Mouse (Mus musculus) midbrain, embryonic 16.5 days (tissue): Measurements from ENCODE around the gene Psma7. TPM values are rescaled to one million over a fixed set of nuclear protein-coding genes. Genes with fewer than 3 reads are reported as not detected.

Experiments used
- ATAC-seq: fragments of 200-750 bp; cut with Nextera tagmentation; 2 replicates; pipeline ENCODE4 v1.8.0; 2017; ENCODE audit warnings: moderate TSS enrichment
- H3K27ac ChIP-seq: fragments of 300-500 bp; sonication (generic); 2 replicates; pipeline ENCODE4 v1.5.1; 2014; ENCODE audit warnings: mild to moderate bottlenecking, low read length, mixed read lengths
- H3K27me3 ChIP-seq: fragments of 300-500 bp; sonication (generic); 2 replicates; pipeline ENCODE4 v1.6.1; 2014; ENCODE audit warnings: low read depth, low read length, mixed read lengths; ENCODE audit not compliant: control insufficient read depth, insufficient read depth
- H3K36me3 ChIP-seq: fragments of 300-500 bp; sonication (generic); 2 replicates; pipeline ENCODE4 v1.6.1; 2014; ENCODE audit warnings: mild to moderate bottlenecking, low read length, moderate library complexity, mixed read lengths; ENCODE audit not compliant: control insufficient read depth, insufficient read depth
- H3K4me1 ChIP-seq: fragments of 300-500 bp; sonication (generic); 2 replicates; pipeline ENCODE4 v1.6.1; 2014; ENCODE audit warnings: mild to moderate bottlenecking, low read length, mixed read lengths; ENCODE audit not compliant: control insufficient read depth, insufficient read depth
- H3K4me2 ChIP-seq: fragments of 300-500 bp; sonication (generic); 2 replicates; pipeline ENCODE4 v1.6.1; 2014; ENCODE audit warnings: mild to moderate bottlenecking, low read length, mixed read lengths
- H3K4me3 ChIP-seq: fragments of 300-500 bp; sonication (generic); 2 replicates; pipeline ENCODE4 v1.5.1; 2014; ENCODE audit warnings: low read depth, mild to moderate bottlenecking, low read length, moderate library complexity, mixed read lengths
- H3K9ac ChIP-seq: fragments of 300-500 bp; sonication (generic); 2 replicates; pipeline ENCODE4 v1.6.1; 2014; ENCODE audit warnings: low read depth, low read length, mixed read lengths
- H3K9me3 ChIP-seq: fragments of 300-500 bp; sonication (generic); replicated peaks from 2 replicates; pipeline ENCODE4 v1.6.1; 2014; ENCODE audit warnings: mild to moderate bottlenecking, low read length, mixed read lengths; ENCODE audit not compliant: control insufficient read depth, poor library complexity, severe bottlenecking
- WGBS: fragments of 180-500 bp; shearing (Covaris S2); extraction: QIAGEN DNeasy Blood & Tissue Kit; methylation state at CpG from one replicate; pipeline ENCODE4 v1.1.7; 2014; 5-methylcytosine and 5-hydroxymethylcytosine counted together
- polyA plus RNA-seq: library from polyadenylated mRNA; unstranded; fragments of >200 nt; fragmentation: Nextera tagmentation; extraction: Ambion mirVana; gene quantifications from 2 replicates; pipeline ENCODE4 v1.2.1, GENCODE M21; 2015

Gene Psma7
- polyA plus RNA-seq, 1 experiment from 2014 or later = 541 TPM

DNA sequence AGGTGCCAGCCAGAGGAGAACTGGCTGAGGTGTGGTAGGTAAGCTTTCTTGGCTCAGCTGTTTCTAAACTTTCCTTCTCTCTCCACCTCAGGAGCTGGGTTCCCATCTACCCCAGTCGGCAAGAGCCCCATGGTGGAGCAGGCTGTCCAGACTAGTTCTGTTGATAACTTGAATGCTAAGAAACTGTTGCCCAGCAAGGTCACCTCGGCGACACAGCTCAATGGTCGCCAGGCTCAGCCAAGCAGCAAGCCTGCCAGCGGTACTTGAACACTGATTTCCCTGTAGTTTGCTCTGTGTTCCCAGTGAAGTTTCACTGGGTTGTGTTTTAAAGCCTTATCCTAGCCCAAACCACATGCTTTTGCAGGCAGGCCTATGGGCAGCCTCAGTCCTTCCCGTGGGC is 11.0 kb downstream of the Psma7 start:
- Histone ChIP-seq H3K4me3 (no peak overlapping the region), H3K4me2 (no peak overlapping the region), H3K36me3 (peaks cover 27% of the 10 kb centered on the region), H3K4me1 (peaks cover 28% of the 10 kb centered on the region), H3K27ac (no peak overlapping the region), H3K9me3 (no peaks in the 10 kb centered on the region), H3K27me3 (no peaks in the 10 kb centered on the region), H3K9ac (no peak overlapping the region)
- ATAC-seq = no peak
- 80% methylated on average over 6 of the region's 6 CpGs for WGBS

DNA sequence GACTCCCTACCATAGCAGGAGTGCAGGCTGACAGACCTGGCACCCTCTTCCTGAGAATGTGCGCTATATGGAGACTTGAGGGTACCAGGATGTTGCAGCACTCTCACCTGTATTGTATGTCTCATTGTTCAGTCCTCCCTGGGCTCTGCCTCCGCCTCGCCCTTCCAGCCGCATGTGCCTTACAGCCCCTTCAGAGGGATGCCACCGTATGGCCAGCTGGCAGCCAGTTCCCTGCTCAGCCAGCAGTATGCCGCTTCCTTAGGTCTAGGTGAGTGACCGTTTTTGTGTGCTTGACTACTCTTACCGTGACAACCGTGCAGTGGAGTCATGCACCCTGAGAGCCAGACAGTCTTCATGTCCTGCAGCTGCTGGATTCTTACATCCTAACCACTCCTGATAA is 14.5 kb downstream of the Psma7 start:
- no peak for ATAC-seq
- H3K27ac ChIP-seq = no peak overlapping the region
- WGBS = 76% methylated on average over 9 of the region's 9 CpGs
- peak overlapping the region; percentile 90 for H3K4me2 ChIP-seq
- peaks cover 32% of the 10 kb centered on the region for H3K4me1 ChIP-seq
- peak overlapping the region; percentile 97 for H3K9ac ChIP-seq
- H3K4me3 ChIP-seq = peak overlapping the region; percentile 80
- H3K9me3 ChIP-seq = no peaks in the 10 kb centered on the region
- H3K27me3 ChIP-seq = peaks cover 4% of the 10 kb centered on the region
- peaks cover 23% of the 10 kb centered on the region for H3K36me3 ChIP-seq

DNA sequence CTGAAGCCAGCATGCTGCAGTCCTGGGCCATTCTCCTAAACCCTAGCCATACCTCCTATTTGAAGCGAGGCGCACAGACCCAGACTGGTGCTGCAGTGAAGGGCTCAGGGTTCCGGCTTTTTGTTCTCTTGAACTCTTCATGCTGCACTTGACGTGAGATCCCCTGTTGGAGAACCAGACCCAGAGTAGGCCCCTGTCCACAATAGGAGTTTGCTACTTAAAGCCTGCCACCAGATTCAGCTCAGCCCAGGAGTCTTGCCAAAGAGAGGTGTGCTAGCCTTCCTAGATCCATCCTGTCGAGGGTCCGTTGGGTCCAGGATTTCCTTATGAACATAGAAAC is 16.4 kb downstream of the Psma7 start:
- WGBS = 6% methylated on average over 6 of the region's 6 CpGs
- peak overlapping the region; percentile 97 for H3K27ac ChIP-seq
- peak overlapping the region; percentile 97 for H3K9ac ChIP-seq
- peaks cover 32% of the 10 kb centered on the region for H3K4me1 ChIP-seq
- H3K36me3 ChIP-seq = peaks cover 10% of the 10 kb centered on the region; the same call in 1 of the 2 replicates
- peak overlapping the region; percentile 80 for H3K4me3 ChIP-seq
- no peak for ATAC-seq
- H3K27me3 ChIP-seq = peaks cover 16% of the 10 kb centered on the region
- H3K4me2 ChIP-seq = peak overlapping the region; percentile 90
- no peaks in the 10 kb centered on the region for H3K9me3 ChIP-seq

DNA sequence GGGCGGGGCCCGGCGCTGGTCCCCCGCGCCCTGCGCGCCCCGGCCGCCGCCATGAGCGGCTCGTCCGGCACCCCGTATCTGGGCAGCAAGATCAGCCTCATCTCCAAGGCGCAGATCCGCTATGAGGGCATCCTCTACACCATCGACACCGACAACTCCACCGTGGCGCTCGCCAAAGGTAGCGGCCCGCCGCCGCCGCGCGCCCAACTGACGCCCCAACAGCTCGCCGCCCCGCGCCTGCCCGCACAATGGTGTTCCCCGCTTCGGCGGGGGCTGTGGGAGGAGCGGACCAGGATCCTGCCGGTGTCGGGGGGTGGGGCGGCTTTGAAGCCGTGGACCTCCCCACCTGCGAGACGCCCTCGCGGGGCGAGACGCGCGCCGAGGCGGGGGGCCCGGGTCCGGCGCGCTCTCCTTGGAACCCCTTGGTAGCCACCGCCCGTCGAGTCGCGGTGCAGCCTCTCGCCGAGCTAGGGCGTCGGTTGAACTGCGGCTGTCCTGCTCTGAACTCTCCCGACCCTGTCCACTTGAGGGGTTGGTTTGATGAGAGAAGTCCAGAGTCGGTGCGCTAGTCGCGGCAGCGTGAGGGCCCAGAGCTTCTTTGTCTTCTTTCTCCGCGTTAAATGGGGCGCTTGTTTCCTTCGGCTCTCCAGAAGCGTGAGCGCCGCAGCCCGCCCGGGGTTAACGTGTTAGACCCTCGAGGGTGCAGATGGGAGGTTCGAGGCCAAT is 16.9 kb downstream of the Psma7 start:
- Histone ChIP-seq H3K9ac (peak overlapping the region; percentile 97), H3K27me3 (peaks cover 16% of the 10 kb centered on the region), H3K4me3 (peak overlapping the region; percentile 80), H3K4me2 (peak overlapping the region; percentile 90), H3K36me3 (peaks cover 6% of the 10 kb centered on the region; the same call in 1 of the 2 replicates), H3K9me3 (no peaks in the 10 kb centered on the region), H3K27ac (peak overlapping the region; percentile 97), H3K4me1 (peaks cover 32% of the 10 kb centered on the region)
- peak; percentile 54 for ATAC-seq
- 0% methylated on average over 76 of the region's 84 CpGs for WGBS

DNA sequence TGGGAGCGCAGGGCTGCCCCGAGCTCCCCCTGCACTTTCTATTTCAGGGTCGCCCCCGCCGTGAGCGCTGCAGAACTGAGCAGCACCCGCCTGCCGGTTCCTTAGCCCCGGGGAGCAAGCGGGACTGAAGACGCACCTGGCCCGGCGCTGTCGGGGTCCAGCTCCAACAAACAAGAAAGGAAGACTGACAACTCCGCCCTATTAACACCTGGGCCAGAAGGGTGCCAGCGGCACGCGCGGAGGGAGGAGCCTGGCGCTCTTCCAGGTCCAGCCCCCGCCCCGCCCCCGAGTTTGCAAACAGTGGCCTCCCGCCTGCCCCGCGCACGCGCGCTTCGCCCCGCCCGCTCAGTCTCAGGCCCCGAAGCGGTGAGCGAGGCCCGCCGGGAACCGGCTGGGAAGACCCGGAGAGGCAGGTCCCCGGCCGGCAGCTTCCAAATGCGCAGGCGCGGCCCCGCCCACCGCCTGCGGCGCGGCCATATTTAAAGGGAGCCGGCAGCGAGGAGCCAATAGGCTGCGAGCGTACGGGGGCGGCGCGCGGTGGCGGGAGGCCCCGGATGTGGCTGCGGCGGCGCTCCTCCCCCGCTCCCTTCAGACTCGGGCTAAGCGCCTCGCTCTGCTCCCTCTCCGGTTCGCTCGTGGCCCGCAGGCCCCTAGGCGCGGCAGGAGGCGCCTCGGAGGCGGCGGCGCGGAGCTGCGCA is 17.7 kb downstream of the Psma7 start, which contains the start of gene Lsm14b:
Lsm14b (plus strand) TSS at position 587 of the 698 bp plus-strand sequence.
- ATAC-seq = peak; percentile 95
- under 1% methylated on average over 41 of the region's 80 CpGs for WGBS
- Histone ChIP-seq H3K27me3 (peaks cover 16% of the 10 kb centered on the region), H3K4me3 (peak within 1 kb of the TSS; percentile 80), H3K4me1 (peaks cover 32% of the 10 kb centered on the region), H3K9ac (peak within 1 kb of the TSS; percentile 97), H3K4me2 (peak within 1 kb of the TSS; percentile 92), H3K36me3 (peaks cover 2% of the 10 kb centered on the region; the same call in 1 of the 2 replicates), H3K27ac (peak within 1 kb of the TSS; percentile 97), H3K9me3 (no peaks in the 10 kb centered on the region)

DNA sequence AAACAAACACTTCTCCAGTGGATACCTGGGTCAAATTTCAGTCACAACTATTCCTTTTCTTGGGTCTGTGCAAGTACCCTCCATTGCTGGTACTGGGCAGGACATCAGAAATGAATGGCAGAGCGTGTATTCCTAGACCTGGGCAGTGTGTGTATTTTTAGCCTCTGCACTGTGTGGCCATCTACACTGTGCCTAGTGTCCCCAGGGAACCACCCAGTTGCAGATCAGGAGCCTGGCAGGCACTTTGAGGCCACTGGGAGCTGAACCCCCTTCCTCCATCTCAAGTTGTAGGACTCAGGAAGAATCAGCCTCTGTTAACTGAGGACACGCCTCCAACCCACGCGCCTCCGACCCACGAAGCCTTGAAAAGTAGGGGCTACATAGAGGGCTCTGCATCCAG is 19.5 kb downstream of the Psma7 start:
- no peak overlapping the region for H3K4me2 ChIP-seq
- H3K9ac ChIP-seq = no peak overlapping the region
- H3K4me1 ChIP-seq = peaks cover 18% of the 10 kb centered on the region
- H3K27me3 ChIP-seq = peaks cover 16% of the 10 kb centered on the region
- no peak overlapping the region for H3K4me3 ChIP-seq
- H3K27ac ChIP-seq = no peak overlapping the region
- H3K9me3 ChIP-seq = no peaks in the 10 kb centered on the region
- ATAC-seq = no peak
- no peaks in the 10 kb centered on the region; the same call in 1 of the 2 replicates for H3K36me3 ChIP-seq
- 71% methylated on average over 6 of the region's 6 CpGs for whole genome bisulfite sequencing

DNA sequence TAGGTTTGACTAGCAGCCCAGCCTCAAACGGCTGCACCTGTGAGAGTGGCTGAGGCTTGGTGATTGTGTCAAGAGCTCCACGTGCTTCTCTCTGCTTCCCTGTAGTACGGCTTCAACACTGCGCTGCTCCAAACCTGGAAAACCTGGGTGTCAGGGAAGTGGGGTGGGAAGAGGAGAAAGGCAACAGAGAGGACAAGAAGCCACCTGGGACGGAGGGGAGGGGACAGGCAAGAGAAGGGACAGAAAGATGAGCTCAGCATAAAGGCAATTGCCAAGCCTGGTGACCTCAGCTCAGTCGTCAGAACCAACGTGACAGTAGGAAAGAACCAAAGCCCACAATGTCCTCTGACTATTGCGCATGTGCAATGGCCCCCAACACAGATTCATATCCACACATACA is 21.3 kb downstream of the Psma7 start:
- peaks cover under 1% of the 10 kb centered on the region; the same call in 1 of the 2 replicates for H3K4me1 ChIP-seq
- no peak overlapping the region for H3K9ac ChIP-seq
- H3K4me2 ChIP-seq = no peak overlapping the region
- WGBS = 80% methylated on average over 8 of the region's 8 CpGs
- no peaks in the 10 kb centered on the region for H3K36me3 ChIP-seq
- no peaks in the 10 kb centered on the region for H3K9me3 ChIP-seq
- no peak overlapping the region for H3K27ac ChIP-seq
- H3K4me3 ChIP-seq = no peak overlapping the region
- no peak for ATAC-seq
- peaks cover 16% of the 10 kb centered on the region for H3K27me3 ChIP-seq

DNA sequence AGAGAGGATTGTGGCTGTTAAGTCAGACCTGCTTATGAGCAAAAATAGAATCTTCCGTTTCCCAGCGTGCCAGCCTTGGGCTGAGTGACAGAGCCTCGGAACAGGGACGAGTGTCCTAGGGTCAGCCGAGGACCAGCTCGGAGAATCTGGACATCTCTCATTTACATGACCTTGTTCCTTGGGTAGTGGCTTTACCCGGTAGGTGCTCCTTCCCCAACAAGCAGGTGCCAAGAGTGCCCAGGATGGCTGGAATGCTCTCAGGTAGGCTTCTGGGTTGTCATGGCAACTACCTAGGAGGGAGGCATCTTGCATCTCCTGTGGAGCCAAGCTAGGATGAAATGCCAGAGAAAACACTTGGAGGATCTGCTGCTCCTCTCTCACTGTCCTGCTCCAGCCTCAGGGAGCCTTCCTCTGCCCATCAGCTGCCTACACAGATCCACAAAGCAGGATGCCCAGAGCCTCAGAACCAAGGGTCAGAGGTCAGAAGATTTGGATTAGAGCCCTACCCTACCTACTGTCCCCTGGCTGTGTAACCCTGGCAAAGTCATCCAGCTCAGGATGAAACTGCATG is 22.1 kb downstream of the Psma7 start:
- Histone ChIP-seq H3K36me3 (no peaks in the 10 kb centered on the region), H3K4me2 (no peak overlapping the region), H3K9me3 (no peaks in the 10 kb centered on the region), H3K4me1 (no peaks in the 10 kb centered on the region), H3K4me3 (no peak overlapping the region), H3K27me3 (peaks cover 16% of the 10 kb centered on the region), H3K27ac (no peak overlapping the region), H3K9ac (no peak overlapping the region)
- no peak for ATAC-seq
- 77% methylated on average over 7 of the region's 7 CpGs for WGBS

DNA sequence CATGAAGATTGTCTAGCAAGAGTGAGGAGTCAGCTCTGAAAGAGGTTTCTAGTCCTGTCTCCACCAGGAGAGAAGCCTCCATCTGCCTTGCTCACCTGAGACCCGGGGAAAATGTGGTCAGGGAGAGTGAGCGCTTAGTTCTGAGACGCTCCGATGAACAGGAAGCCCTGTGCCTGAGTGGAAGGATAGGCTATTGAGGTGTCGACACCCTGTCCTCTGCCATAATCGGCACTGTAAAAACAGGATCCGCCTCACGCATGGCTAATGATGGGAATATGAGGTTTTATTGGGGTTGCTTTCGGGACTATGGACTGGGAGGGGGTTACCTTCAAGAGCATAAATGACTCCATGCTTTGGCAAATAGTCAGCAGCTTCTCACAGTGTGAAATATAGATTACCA is 23.7 kb downstream of the Psma7 start:
- Histone ChIP-seq H3K9ac (no peak overlapping the region), H3K4me3 (no peak overlapping the region), H3K4me2 (no peak overlapping the region), H3K4me1 (no peaks in the 10 kb centered on the region), H3K36me3 (no peaks in the 10 kb centered on the region), H3K27ac (no peak overlapping the region), H3K9me3 (no peaks in the 10 kb centered on the region), H3K27me3 (peaks cover 16% of the 10 kb centered on the region)
- ATAC-seq = no peak
- 84% methylated on average over 9 of the region's 9 CpGs for WGBS
